Mouse (Mus musculus) mouse embryonic stem cell (cell line): ENCODE data around the gene Trmt61a.

Experiments used
- in situ Hi-C, 2 experiments: fragments of 300-500 bp; cut with MboI; formaldehyde crosslinking; loops; 1 replicate in 1 of 2; 3 replicates in 1 of 2; pipeline ENCODE4 v1.14.3; 2019 to 2020; ENCODE audit warnings: low sequenced_read_pairs in 2 of 2, low pct_unique_long_range_greater_than_20kb in 1 of 2, mixed read lengths in 1 of 2; ENCODE audit not compliant: unreplicated experiment in 1 of 2

Trmt61a gene

DNA sequence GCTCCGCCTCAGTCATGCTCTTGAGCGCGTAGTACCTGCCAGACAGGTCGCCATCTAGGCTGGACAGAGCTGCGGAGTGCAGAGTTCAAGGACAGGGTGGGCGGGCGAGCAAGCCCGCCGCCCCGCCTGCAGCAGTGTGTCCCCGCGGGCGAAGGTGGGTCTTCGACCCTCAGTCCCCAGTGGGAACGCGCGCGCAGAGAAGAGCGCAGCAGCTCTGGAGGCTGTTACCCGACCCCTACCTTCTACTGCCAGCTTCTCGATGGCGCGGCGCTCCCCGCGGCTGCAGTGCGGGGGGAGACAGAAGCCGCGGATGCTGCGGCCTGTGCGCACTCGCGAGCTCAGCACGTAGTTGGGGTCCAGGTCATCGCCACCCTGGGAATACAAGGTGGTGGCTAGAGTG, 6.9 kb upstream of the Trmt61a start:
- in situ Hi-C loops = no loop called here

DNA sequence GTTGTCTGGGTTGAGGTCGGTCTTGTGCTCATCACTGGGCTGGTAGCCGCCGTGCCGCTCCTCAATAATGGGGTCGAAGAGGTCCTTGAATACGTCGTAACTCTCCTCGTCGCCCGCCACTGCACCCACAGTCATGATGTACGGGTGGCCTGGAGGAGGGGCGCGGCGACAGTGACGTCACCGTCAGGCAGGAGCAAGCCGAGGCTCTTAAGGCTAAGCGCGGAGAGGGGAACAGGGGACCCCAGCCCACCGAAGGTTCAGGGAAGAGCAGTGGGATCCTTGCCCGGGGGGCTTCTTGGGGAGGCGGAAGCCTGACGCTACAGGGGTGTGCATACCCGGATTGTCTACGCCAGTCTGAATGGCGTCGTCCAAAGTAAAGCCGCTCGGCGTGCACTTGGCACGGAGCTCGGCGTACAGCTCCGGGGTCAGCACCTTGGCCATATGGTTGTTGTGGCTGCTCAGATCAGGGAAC, 6.4 kb upstream of the Trmt61a start:
- in situ Hi-C loops = no loop called here

DNA sequence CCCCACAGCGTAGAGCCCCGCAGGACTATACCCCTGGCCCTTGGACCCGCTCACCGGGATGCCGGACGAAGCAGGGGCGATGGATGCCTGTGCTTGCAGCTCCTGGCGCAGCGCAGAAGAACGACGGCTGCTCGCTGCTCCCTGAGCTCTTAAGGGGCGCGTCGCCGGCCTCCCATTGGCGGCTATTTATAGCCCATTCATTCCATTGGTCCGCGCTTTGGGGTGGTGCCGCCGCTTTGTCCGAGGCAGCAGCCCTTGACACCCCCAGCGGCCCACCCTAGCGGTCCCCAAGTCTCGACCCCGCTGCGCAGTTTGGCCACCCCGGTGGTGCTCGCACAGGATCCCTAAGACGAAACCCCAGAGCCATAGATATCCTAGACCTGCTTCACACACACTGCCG, 5.7 kb upstream of the Trmt61a start, which contains the start of gene Ckb:
Gene Ckb, minus strand, starts transcription at position 163 of the 400 bp plus-strand sequence.
- in situ Hi-C loops = no loop called here

DNA sequence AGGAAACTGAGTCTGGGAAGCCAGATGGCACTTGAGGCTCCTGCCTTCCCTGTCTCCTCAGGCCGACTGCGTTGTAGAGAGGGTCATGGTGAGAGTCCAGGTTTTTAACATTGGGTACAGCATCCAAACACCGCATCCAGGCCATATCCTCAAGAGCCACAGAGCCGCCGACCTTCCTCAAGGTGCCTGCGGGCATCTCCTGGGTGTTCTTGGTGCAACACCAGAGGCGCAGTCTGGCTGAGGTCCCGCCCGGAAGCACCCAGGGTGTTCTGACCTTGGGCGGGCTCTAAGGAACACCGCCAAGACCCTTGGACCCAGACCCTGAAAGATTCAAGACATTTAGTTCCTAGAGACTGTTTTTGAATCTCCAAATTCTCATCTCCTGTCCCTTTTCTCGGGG, 5.3 kb upstream of the Trmt61a start:
- in situ Hi-C loops = no loop called here

DNA sequence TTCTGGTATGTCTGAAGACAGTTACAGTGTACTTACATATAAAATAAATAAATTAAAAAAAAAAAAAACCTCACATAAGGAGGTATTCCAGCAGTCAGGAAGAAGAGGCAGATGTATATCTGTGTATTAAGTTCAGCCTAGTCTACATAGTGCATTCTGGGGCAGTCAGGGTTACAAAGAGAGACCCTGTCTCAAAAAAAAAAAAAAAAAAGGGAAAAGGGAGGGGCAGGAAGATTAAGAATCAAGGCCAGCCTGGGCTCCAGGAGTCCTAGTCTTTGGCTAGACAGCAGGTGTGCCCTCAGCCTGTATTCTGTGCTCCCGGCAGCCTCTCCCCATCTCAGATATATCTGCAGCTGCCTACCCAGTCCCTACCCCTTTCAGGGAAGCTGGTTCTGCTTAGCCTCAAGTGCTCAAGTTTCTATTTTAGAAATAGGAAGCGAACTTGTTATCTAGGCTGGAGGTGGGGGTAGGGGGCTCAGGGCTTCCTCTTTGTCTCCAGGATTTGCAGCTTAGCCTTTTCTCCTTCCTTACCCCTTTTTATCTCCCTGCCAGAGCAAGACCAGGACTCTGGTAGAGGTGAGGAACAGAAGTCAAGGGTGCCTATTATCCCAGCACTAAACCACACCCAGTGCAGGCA, 2.9 kb upstream of the Trmt61a start:
- in situ Hi-C loops = no loop called here

DNA sequence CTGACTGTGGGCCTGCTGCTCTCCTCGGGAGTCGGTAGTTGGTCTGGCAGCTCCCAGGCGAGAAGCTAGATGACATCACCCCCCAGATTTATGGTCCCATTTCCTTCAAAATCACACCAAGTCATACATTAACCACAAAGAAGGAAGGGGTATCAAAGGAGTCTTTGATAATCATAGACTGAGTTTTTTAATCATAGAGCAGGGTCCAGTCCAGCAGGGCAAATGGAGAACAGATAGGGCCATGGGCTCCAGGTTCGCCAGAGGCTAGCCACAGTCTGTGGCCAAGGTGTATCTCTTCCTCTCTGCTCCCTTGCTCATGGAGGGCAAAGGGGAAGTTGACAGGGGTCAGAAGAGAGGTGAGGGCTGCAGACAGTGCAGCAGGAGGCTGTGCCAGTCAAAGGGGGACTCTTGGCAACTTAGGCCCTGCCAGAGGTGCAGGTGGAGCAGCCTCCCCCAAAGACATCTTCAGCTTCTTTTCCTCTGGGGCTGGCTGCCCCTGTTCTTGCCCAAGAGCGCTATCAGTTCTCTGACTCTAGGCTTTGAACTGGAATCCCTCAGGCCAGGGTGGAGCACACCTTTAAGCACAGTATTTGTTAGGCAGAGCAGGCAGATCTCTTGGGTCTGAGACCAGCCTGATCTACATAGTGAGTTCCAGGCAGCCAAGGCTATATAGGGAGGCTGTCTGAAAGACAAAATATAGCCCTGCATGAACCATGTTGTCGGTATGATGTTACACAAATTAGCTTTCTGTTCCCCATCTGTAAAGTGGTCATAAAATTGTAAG, 1.9 kb upstream of the Trmt61a start:
- in situ Hi-C loops = no loop called here

DNA sequence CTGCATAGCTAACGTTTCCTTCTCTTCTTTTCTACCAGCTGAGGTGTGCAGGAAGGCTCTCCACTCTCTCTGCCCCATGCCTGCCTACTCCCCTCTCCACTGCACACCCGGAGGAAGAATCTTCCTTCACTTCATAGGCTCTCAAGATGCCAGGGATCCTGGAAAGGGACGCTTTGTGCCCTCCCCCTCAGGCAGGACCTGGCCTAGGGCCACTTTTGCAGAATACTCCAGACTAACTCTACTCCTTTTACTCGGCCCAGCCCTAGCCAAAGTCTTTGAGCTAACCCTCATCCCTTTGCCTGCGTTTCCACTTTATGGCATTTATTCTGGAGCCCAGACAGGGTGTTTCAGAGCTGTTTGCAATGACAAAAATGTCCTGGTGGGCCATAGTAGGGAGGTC, 484 bp upstream of the Trmt61a start:
- in situ Hi-C loops = no loop called here

DNA sequence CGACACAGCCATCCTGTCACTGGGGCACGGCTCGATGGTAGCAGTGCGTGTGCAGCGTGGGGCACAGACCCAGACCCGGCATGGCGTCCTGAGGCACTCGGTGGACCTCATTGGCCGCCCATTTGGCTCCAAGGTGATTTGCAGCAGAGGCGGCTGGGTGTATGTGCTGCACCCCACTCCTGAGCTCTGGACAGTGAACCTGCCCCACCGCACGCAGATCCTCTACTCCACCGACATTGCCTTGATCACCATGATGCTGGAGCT, 697 bp downstream of the Trmt61a start:
- in situ Hi-C loops = no loop called here

DNA sequence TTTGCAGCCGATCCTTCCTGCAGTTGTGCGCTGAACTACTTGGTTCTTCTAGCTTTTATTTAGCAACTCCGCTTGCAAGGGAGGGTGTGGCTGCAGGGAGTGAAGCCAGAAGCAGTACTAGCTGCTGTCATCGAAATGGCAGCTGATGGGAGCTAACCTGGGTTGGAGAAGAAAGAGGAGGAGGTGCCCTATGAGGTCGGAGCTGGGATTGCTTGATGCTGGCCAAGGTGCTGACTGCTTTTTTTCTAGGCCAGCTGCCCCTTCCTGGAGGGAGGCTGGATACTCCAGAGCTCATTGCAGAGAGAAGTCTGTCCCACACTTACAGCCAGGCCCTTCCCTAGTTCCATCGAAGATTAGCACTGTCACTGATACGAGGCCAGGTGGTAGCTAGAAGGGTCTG, 1.1 kb downstream of the Trmt61a start:
- in situ Hi-C loops = no loop called here

DNA sequence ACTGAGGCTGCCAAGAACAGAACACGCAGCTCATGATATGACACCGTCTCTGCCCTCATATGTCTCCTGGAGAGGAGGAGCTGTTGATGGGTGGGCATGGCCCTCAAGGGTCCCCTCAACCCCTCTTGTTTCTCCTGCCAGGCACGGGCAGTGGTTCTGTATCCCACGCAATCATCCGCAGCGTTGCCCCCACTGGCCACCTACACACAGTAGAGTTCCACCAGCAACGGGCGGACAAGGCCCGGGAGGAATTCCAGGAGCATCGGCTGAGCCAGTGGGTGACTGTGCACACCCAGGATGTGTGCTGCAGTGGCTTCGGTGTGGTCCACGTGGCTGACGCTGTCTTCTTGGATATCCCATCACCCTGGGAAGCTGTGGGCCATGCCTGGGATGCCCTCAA, 2.8 kb downstream of the Trmt61a start:
- in situ Hi-C loops = no loop called here

DNA sequence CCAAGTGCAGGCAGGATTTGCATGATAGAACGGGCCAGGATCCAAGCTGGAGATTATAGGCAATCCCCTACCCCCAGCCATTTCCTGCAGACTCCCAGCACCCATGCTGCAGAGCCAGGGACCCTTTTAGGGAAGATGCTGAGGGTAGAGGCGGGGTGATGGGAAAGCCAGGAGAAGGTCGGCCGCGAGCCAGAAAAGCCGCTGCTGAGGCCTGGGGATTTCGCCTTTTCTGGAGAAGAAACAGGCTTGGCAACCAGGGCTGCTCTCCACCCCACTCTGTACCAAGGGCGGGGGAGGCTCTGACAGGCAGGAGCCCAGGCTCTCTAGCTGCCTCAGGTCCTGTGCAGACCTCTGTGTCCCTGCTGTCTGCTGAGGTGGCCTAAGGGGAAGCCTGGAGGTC, 3.4 kb downstream of the Trmt61a start:
- in situ Hi-C loops = no loop called here

DNA sequence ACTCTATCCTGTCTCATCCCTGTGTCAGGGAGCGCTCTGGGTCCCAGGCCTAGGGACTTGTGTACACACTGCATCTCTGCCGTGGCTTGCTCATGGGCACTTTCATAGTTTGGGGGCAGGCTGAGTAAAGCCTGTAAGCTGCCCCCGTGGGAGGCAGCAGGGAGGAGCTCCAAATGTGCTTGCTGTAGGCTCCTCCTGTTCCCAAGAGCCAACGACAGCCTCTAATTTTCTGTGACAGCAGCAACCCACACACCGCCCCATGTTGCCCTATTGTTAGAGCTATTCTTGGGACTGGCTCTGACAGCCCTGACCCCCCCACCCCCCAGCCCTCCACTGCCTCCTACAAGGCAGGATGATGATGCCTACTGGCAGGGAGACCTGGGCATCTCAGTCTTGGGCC, 4.1 kb downstream of the Trmt61a start:
- in situ Hi-C loops = no loop called here

DNA sequence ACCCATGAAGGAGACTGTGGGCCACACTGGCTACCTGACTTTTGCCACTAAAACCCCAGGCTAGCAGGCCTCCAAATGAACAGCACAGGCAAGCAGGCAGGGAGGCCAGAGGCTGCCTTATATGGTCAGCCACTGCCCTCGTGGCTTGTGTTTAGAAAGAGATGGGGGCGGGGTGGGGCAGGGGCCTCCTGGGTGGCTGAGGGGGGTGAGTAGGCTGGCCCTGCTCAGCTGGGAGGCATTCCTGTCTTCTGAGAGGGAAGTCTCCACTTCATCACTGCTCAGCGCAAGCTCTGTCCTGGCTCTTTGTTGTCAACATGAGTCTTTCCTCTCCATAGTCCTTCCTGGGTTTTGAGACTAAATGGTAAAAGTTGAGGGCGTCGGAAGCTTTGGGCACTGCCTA, 4.9 kb downstream of the Trmt61a start:
- in situ Hi-C loops = no loop called here

DNA sequence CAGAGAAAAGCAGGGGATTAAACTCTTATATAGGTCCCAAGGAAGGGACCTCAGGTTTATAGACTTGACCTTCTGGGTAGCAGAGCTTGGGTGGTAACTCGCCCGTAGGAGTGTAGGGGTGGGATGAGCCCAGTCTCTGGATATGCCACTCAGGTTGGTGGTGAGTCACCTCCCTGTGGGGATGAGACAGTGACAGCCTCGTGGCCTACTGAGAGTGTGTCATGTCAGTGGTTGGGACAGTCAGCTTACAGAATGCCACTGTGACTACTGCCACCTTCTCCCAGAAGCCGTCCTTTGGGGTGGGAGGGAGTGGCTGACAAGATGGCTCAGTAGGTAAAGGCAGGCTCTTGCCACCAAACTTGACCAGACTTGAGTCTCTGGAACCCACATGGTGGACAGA, 8.5 kb downstream of the Trmt61a start:
- in situ Hi-C loops = no loop called here

DNA sequence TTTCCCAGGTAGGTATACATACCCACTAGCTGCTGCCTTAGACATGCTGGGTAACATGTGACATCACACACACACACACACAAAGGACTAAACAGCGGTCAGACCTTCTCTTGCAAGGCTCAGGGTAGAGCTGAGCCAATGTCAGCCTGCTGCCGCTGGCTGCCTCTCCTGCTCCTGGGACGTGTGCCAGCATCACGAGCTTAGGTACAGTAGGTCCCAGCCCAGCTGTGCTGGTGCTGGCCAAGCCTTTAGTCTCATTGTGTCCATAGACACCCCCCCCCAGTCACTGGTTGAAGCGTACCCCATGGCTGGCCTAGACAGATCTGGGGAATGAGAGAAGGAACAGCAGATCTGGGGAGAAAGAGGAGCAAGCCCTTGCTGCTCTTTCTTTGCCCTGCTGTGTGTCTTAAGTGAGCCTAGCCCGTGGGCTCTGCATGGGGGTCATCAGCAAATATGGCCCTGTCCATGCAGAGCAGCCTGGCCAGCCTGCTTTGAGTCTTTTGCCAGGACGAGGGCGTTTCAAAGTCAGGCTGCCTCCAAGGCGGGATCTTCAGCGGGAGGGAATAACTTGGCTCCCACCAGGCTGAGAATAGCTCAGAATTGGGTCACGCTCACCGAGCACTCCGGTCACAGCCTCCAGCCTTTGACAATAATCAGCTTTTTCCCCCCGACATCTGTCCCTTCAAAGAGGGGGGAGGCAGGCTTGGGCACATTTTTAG, 9.6 kb downstream of the Trmt61a start:
- in situ Hi-C loops = no loop called here

DNA sequence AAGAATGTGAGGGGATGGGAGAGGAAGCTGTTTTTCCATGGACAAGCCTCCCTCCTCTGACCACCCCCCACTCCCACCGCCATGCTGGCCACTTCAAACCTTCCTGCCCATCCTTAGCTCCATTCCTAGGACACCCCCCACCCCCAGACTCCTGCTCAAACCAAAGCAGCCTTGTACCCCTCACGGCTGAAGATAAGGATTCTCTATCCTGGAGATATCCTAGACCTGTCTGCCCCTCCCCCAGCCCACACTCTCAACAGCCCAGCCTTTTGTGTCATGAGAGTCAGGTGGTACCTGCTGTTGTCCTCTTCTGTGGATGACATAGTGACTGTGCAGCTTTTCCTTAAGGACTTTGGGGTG, 10.1 kb downstream of the Trmt61a start:
- in situ Hi-C loops = no loop called here

DNA sequence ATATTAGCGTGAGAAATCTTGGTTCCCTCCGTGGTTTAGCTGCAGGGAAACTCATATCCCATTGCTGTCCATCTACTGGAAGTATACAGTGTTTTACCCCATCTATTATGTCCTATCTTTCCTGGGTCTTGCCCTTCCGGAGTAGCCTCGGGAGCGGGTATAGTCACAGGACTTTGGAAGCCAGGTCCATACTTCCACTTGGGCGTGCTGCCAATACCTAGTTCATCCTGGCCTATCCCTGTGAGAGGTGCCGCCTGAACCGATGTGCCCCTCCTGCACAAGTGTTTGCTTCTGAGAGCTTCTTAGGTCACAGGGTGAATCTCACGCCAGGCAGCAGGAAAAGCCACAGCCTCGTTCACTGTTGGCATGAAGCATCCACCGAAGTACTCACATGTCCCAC, 11.5 kb downstream of the Trmt61a start:
- in situ Hi-C loops = no loop called here

DNA sequence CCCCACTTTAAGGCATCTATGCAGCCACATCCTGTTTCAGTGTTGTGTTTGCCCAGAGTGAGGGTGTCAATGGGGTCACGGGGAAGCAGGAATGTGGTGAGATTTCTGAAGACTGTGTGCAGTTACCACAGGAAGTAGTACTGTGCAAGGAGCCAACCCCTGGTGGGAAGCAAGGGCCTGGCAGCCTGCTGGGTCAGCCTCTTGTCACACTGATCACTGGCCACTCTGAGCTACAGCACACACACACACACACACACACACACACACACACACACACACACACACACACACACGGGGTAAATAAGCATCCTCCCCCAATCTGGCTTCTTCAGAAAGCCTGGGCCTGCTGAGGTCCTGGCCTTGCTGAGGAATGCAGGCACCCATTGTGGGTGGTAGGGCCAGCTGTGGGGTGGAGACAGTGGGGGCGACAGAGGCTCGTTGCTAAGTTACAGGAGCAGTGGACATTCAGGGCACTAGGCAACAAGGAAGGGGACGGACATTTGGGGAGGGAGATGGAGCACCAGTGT, 13.5 kb downstream of the Trmt61a start:
- in situ Hi-C loops = no loop called here

DNA sequence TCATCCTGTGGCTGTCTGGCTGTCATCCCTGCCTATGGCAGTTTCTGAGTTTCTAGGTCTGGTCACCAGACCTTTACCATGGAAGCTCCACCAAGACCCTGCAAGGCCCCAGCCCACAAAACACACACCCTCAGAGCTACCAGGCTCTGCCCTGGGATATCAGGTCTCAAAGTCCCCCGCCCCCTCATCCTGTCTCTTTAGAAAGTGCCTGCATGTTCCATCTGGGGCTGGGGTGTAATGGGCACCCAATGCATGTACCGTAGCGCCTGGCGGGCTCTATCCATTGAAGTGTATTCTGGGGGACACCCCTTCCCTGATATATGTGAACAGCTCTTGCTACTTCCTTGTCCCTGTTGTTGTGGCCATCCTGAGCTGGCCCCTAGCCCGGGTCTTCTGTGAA, 15.0 kb downstream of the Trmt61a start:
- in situ Hi-C loops = no loop called here
